Mouse (Mus musculus) limb, embryonic 12.5 days (tissue): ENCODE results near the gene Luzp2. TPM values are rescaled to one million over a fixed set of nuclear protein-coding genes. Genes with fewer than 3 reads are reported as not detected.

Experiments used
- ATAC-seq: fragments of 200-750 bp; cut with Nextera tagmentation; 2 replicates; pipeline ENCODE4 v1.8.0; 2017; ENCODE audit warnings: low read depth, moderate TSS enrichment; ENCODE audit not compliant: insufficient number of reproducible peaks, insufficient read depth, low FRiP score, low TSS enrichment
- H3K27ac ChIP-seq: fragments of 300-500 bp; sonication (generic); 2 replicates; pipeline ENCODE4 v1.5.1; 2016; ENCODE audit warnings: mild to moderate bottlenecking, moderate library complexity
- H3K27me3 ChIP-seq: fragments of 300-500 bp; sonication (generic); 2 replicates; pipeline ENCODE4 v1.6.1; 2016; ENCODE audit warnings: mild to moderate bottlenecking, moderate library complexity
- H3K36me3 ChIP-seq: fragments of 300-500 bp; sonication (generic); 2 replicates; pipeline ENCODE4 v1.6.1; 2016; ENCODE audit warnings: mild to moderate bottlenecking, moderate library complexity
- H3K4me1 ChIP-seq: fragments of 300-500 bp; sonication (generic); replicated peaks from 2 replicates; pipeline ENCODE4 v1.6.1; 2016
- H3K4me2 ChIP-seq: fragments of 300-500 bp; sonication (generic); 2 replicates; pipeline ENCODE4 v1.6.1; 2016; ENCODE audit warnings: mild to moderate bottlenecking, moderate library complexity
- H3K4me3 ChIP-seq: fragments of 300-500 bp; sonication (generic); replicated peaks from 2 replicates; pipeline ENCODE4 v1.5.1; 2016; ENCODE audit warnings: mild to moderate bottlenecking
- H3K9ac ChIP-seq: fragments of 300-500 bp; sonication (generic); replicated peaks from 2 replicates; pipeline ENCODE4 v1.6.1; 2016; ENCODE audit warnings: mild to moderate bottlenecking, moderate library complexity
- H3K9me3 ChIP-seq: fragments of 300-500 bp; sonication (generic); 2 replicates; pipeline ENCODE4 v1.6.1; 2016; ENCODE audit warnings: mild to moderate bottlenecking, moderate library complexity
- WGBS: fragments of 180-500 bp; shearing (Covaris S2); methylation state at CpG from one replicate; pipeline ENCODE4 v1.1.7; 2016; 5-methylcytosine and 5-hydroxymethylcytosine counted together
- polyA plus RNA-seq: library from polyadenylated mRNA; unstranded; fragments of >200 nt; fragmentation: Nextera tagmentation; extraction: Ambion mirVana; gene quantifications from 2 replicates; pipeline ENCODE4 v1.2.1, GENCODE M21; 2016

Luzp2 gene
- polyA plus RNA-seq, 1 experiment from 2014 or later, result 1.3 TPM

- Histone ChIP-seq H3K4me2 (no peak overlapping the region), H3K27me3 (no peaks in the 10 kb centered on the region), H3K27ac (no peak overlapping the region), H3K4me3 (no peak overlapping the region), H3K9me3 (no peaks in the 10 kb centered on the region), H3K9ac (no peak overlapping the region), H3K36me3 (no peaks in the 10 kb centered on the region), H3K4me1 (no peaks in the 10 kb centered on the region)
- no peak for ATAC-seq
- 88% methylated on average over 4 of the region's 4 CpGs for WGBS
These were observed 43.8 kb downstream of the Luzp2 start for GRCm38 (mm10) chr7:54878928-54879644.

DNA sequence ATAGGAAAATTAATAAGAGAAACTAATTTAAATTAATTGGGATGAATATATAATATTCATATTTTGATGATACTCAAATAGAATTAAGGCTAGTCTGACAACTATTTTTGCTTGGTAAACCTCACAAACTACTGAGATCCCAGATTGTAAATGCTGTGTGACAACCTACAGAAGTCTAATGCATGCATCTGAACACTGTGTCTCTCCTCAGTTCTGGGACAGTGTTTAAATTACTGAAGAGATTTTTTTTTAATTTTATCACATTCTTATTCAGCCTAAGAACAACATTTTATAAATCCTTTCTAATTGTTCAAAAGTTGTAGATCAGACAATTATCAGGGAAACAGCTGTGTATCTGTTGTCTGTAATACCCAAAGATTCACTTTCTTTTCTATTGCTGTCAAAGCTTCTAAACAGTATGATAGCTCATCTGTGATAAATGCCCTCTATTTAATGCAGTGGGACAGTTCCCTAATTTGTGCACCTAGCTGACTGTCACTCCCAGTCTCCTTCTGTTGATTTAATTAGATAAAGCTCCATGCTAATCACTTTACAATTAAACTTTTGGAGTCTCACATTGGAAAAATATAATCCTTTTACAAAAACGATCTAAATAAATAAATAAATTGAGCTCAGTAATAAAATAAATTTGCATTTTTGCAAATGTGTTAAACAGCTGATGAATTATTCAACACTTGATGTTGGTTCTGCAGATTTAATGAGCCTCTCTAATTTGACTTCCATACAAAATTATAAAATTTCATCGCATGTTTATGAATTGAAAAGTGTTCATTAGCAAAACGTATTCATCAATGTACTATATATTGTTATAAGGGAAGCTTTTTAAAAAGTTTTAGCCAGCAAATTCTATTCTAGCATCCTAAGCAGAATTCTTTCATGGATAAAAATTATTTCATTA lies 58.7 kb downstream of the Luzp2 start:
- 84% methylated on average over 3 of the region's 3 CpGs for WGBS
- Histone ChIP-seq H3K36me3 (no peaks in the 10 kb centered on the region), H3K9me3 (no peaks in the 10 kb centered on the region), H3K9ac (no peak overlapping the region), H3K4me3 (no peak overlapping the region), H3K27me3 (no peaks in the 10 kb centered on the region), H3K4me1 (no peaks in the 10 kb centered on the region), H3K4me2 (no peak overlapping the region), H3K27ac (no peak overlapping the region)
- no peak for ATAC-seq

DNA sequence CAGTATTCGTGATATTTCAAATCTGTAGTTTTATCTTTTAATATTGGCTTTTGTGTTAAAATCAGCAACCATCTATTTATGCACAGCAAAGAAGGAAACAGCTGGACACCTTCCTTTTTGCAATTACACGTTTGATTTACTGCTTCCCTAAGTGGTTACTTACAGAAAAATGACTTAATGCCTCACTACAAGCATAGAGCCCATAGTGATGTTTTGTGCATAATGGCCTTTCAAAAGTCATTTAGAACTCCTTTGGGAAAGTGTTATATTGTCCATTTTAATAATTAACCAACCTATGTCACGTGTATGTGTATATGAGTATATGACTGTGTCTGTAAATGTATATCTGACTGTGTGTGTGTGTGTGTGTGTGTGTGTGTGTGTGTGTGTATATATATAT lies 63.3 kb downstream of the Luzp2 start:
- no peak overlapping the region for H3K27ac ChIP-seq
- H3K36me3 ChIP-seq, result no peaks in the 10 kb centered on the region
- 76% methylated on average over 3 of the region's 3 CpGs for WGBS
- no peaks in the 10 kb centered on the region for H3K27me3 ChIP-seq
- H3K4me3 ChIP-seq, result no peak overlapping the region
- no peak overlapping the region for H3K9ac ChIP-seq
- no peaks in the 10 kb centered on the region for H3K4me1 ChIP-seq
- H3K4me2 ChIP-seq, result no peak overlapping the region
- no peak for ATAC-seq
- H3K9me3 ChIP-seq, result no peaks in the 10 kb centered on the region

DNA sequence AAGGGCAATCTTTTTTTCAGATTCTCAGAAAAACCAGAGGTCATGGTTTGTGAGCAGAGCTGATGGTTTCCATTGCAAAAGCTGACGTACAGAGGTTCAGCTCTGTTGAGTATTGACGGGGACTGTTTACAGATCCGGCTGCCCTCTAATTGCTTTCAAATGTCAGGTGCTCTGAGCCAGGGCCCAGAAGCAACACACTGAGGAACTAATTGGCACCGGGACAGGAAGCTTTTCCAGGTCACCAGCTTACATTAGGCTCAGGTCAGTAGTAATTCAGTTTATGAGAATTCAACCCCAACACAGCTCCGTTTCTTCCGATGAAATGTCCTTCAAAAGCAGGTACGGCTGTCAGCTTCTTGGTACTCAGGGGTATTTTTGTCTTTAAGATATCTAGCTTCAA lies 74.7 kb downstream of the Luzp2 start:
- H3K27me3 ChIP-seq, result no peaks in the 10 kb centered on the region
- H3K4me3 ChIP-seq, result no peak overlapping the region
- 19% methylated on average over 7 of the region's 7 CpGs for WGBS
- no peaks in the 10 kb centered on the region for H3K4me1 ChIP-seq
- ATAC-seq, result no peak
- no peaks in the 10 kb centered on the region for H3K9me3 ChIP-seq
- no peaks in the 10 kb centered on the region for H3K36me3 ChIP-seq
- H3K9ac ChIP-seq, result no peak overlapping the region
- no peak overlapping the region for H3K4me2 ChIP-seq
- H3K27ac ChIP-seq, result no peak overlapping the region

- 34% methylated on average over 1 of the region's 1 CpGs for WGBS
- Histone ChIP-seq H3K4me2 (no peak overlapping the region), H3K9ac (no peak overlapping the region), H3K9me3 (no peaks in the 10 kb centered on the region), H3K27ac (no peak overlapping the region), H3K4me3 (no peak overlapping the region), H3K36me3 (no peaks in the 10 kb centered on the region), H3K27me3 (no peaks in the 10 kb centered on the region), H3K4me1 (no peaks in the 10 kb centered on the region)
- no peak for ATAC-seq
These were observed 78.7 kb downstream of the Luzp2 start for GRCm38 (mm10) chr7:54914030-54914429.

- Histone ChIP-seq H3K4me1 (no peaks in the 10 kb centered on the region), H3K9me3 (no peaks in the 10 kb centered on the region), H3K27ac (no peak overlapping the region), H3K9ac (no peak overlapping the region), H3K4me2 (no peak overlapping the region), H3K36me3 (no peaks in the 10 kb centered on the region), H3K27me3 (no peaks in the 10 kb centered on the region), H3K4me3 (no peak overlapping the region)
- WGBS, result 73% methylated on average over 3 of the region's 3 CpGs
- ATAC-seq, result no peak
These were observed 86.7 kb downstream of the Luzp2 start for GRCm38 (mm10) chr7:54921991-54922390.

- Histone ChIP-seq H3K9me3 (no peaks in the 10 kb centered on the region), H3K4me2 (no peak overlapping the region), H3K4me3 (no peak overlapping the region), H3K27ac (no peak overlapping the region), H3K4me1 (no peaks in the 10 kb centered on the region), H3K27me3 (no peaks in the 10 kb centered on the region), H3K9ac (no peak overlapping the region), H3K36me3 (no peaks in the 10 kb centered on the region)
- no peak for ATAC-seq
- 91% methylated on average over 2 of the region's 2 CpGs for WGBS
These were observed 121.5 kb downstream of the Luzp2 start for GRCm38 (mm10) chr7:54956759-54957158.

DNA sequence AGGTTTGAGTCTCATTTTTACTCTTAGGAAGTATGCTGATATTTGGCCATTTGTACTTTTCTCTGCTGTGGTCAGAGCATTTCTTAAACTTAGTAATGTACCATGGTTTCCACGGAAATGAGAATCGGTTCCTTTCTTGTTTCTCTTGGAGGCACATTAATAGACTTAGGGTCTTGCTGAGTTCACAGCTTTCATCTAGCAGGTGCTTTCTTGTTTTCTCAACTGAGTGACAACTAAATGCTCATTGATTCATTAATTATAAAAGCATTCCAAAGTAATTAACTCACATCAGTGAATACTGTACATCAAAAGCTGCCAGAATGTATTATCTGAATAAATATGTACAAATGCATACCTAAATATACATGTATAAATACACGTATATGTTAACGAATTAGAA lies 127.4 kb downstream of the Luzp2 start:
- no peak overlapping the region for H3K4me3 ChIP-seq
- no peak overlapping the region for H3K27ac ChIP-seq
- H3K27me3 ChIP-seq, result no peaks in the 10 kb centered on the region
- 82% methylated on average over 4 of the region's 4 CpGs for WGBS
- H3K4me2 ChIP-seq, result no peak overlapping the region
- no peaks in the 10 kb centered on the region for H3K4me1 ChIP-seq
- H3K36me3 ChIP-seq, result no peaks in the 10 kb centered on the region
- no peak for ATAC-seq
- H3K9ac ChIP-seq, result no peak overlapping the region
- H3K9me3 ChIP-seq, result no peaks in the 10 kb centered on the region

GRCm38 (mm10) chr7:54977372-54977771 lies 142.1 kb downstream of the Luzp2 start:
- no peak for ATAC-seq
- Histone ChIP-seq H3K27me3 (no peaks in the 10 kb centered on the region), H3K4me1 (no peaks in the 10 kb centered on the region), H3K4me2 (no peak overlapping the region), H3K36me3 (no peaks in the 10 kb centered on the region), H3K9me3 (0 out of 2 replicates have a peak, but pooled peaks cover 7% of the 10 kb centered on the region), H3K9ac (no peak overlapping the region), H3K27ac (no peak overlapping the region), H3K4me3 (no peak overlapping the region)

- H3K27ac ChIP-seq, result no peak overlapping the region
- H3K9ac ChIP-seq, result no peak overlapping the region
- no peak for ATAC-seq
- H3K4me2 ChIP-seq, result no peak overlapping the region
- 81% methylated on average over 4 of the region's 4 CpGs for WGBS
- no peaks in the 10 kb centered on the region for H3K36me3 ChIP-seq
- H3K4me1 ChIP-seq, result no peaks in the 10 kb centered on the region
- no peaks in the 10 kb centered on the region for H3K9me3 ChIP-seq
- H3K4me3 ChIP-seq, result no peak overlapping the region
- no peaks in the 10 kb centered on the region for H3K27me3 ChIP-seq
These were observed 145.3 kb downstream of the Luzp2 start for GRCm38 (mm10) chr7:54980585-54980984.

DNA sequence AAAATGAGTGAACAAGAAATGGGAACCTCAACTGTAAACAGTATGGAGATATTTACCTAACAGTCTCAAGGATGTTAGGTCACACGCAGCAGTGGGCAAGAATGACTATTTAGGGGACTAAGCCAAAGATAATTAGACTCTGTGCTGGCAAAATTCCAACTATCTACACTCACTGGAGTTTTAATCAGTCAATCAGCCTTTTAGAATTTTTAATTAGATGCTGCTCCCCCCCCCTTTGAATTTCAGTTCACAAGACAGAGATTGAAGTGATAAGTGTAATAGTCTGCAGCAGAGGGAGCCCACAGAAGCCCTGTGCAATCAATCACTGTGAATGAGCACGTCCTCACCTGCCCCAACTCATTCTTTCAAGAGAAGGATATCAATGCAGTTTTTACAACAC lies 165.1 kb downstream of the Luzp2 start:
- no peak for ATAC-seq
- 77% methylated on average over 2 of the region's 2 CpGs for WGBS
- H3K9ac ChIP-seq, result no peak overlapping the region
- H3K36me3 ChIP-seq, result no peaks in the 10 kb centered on the region
- H3K4me1 ChIP-seq, result no peaks in the 10 kb centered on the region
- H3K4me3 ChIP-seq, result no peak overlapping the region
- H3K9me3 ChIP-seq, result no peaks in the 10 kb centered on the region
- no peak overlapping the region for H3K27ac ChIP-seq
- no peak overlapping the region for H3K4me2 ChIP-seq
- H3K27me3 ChIP-seq, result no peaks in the 10 kb centered on the region
